Mouse (Mus musculus): Measurements from ENCODE around the gene Pofut1.
A peak's percentile ranks its signal among the peaks of the same experiment; 100 is the strongest.
"Not testable (repeated sequence)": the region's sequence is repeated elsewhere in the genome, so short reads cannot be mapped to it uniquely, and the experiment has no call there.

The Pofut1 gene

GRCm38 (mm10) chr2:153239021-153239859 is 2.1 kb upstream of the Pofut1 start:
- no peak for DNase-seq

GRCm38 (mm10) chr2:153239860-153240480 is 1.4 kb upstream of the Pofut1 start:
- no peak for DNase-seq

GRCm38 (mm10) chr2:153240701-153241235 is 565 bp upstream of the Pofut1 start:
- peak; percentile 38 to 61 for DNase-seq

- DNase-seq: no peak
These were observed 823 bp downstream of the Pofut1 start for GRCm38 (mm10) chr2:153242156-153242555.

GRCm38 (mm10) chr2:153249751-153250150 is 8.4 kb downstream of the Pofut1 start:
- DNase-seq: no peak

- DNase-seq: no peak
These were observed 15.3 kb downstream of the Pofut1 start for GRCm38 (mm10) chr2:153256604-153257003.

GRCm38 (mm10) chr2:153259030-153259863 is 17.9 kb downstream of the Pofut1 start:
- peak in 1 of 2 experiments; percentile 44 for DNase-seq

GRCm38 (mm10) chr2:153259864-153260674 is 18.7 kb downstream of the Pofut1 start:
- no peak for DNase-seq

- peak; percentile 56 to 80 for DNase-seq
These were observed 21.7 kb downstream of the Pofut1 start for GRCm38 (mm10) chr2:153263053-153263452.

- DNase-seq: no peak
These were observed 26.0 kb downstream of the Pofut1 start for GRCm38 (mm10) chr2:153267331-153267730.

- not testable (repeated sequence) for DNase-seq
These were observed 29.0 kb downstream of the Pofut1 start for GRCm38 (mm10) chr2:153270231-153270915.

GRCm38 (mm10) chr2:153274200-153274918 is 33.0 kb downstream of the Pofut1 start:
- DNase-seq: not testable (repeated sequence)

GRCm38 (mm10) chr2:153274919-153275247 is 33.5 kb downstream of the Pofut1 start:
- DNase-seq: no peak

- DNase-seq: not testable (repeated sequence)
These were observed 34.2 kb downstream of the Pofut1 start for GRCm38 (mm10) chr2:153275577-153275976.

- DNase-seq: no peak
These were observed 35.1 kb downstream of the Pofut1 start for GRCm38 (mm10) chr2:153276440-153276839.

GRCm38 (mm10) chr2:153276846-153277245 is 35.5 kb downstream of the Pofut1 start:
- not testable (repeated sequence) for DNase-seq

GRCm38 (mm10) chr2:153278357-153278756 is 37.0 kb downstream of the Pofut1 start:
- peak; percentile 49 to 76 for DNase-seq

GRCm38 (mm10) chr2:153283919-153284318 is 42.6 kb downstream of the Pofut1 start:
- DNase-seq: no peak

- DNase-seq: no peak
These were observed 45.2 kb downstream of the Pofut1 start for GRCm38 (mm10) chr2:153286524-153286923.

- DNase-seq: no peak
These were observed 46.5 kb downstream of the Pofut1 start for GRCm38 (mm10) chr2:153287835-153288234.

Data from thymus, adult 18-20 months (tissue).